Mouse (Mus musculus) left cerebral cortex, adult 2 months (tissue): ENCODE measurements at regions not wholly inside any gene's neighbourhood (a gene's known extent, or its start where the extent isn't known, plus 50 kb on each side); places are given as distances from the start of the nearest gene placed in this dataset.

ENCODE experiments used
- DNase-seq, 2 experiments: peaks; one replicate each; pipeline ENCODE4 v3.0.0; 2021 to 2022; ENCODE audit warnings: low spot score in 2 of 2, mixed read lengths in 1 of 2; ENCODE audit errors: extremely low spot score in 1 of 2
- H3K27ac ChIP-seq: fragments of 200-600 bp; 2 replicates; pipeline ENCODE4 v1.8.1; 2022
- H3K4me3 ChIP-seq: fragments of 200-600 bp; 2 replicates; pipeline ENCODE4 v1.8.1; 2022
- CTCF ChIP-seq: fragments of 200-600 bp; IDR thresholded peaks from 2 replicates; pipeline ENCODE4 v1.8.1; 2022; ENCODE audit warnings: antibody characterized with exemption, mild to moderate bottlenecking, moderate library complexity
- intact Hi-C: fragments of 180-260 bp; cut with DNase I; formaldehyde crosslinking; loops from one replicate; pipeline ENCODE4 v1.15.1; 2025

DNA sequence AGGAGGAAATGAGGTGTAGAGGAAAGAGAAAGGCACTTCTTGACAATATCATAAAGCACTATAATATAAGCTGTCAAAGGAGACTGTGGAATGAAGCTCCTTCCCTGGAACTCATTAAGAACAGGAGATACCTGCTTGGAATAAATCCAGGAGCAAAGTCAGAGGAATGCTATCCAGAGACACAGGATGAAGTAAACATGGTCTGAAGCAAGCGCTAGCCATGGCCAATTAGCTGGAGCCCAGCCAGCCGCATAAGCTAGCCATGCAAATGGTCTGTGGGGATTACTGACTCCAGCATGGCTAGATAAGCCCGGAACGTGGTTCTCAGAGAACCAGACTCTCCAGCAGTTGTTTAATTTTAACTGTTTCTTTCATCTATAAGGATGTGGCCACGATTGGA lies 54.9 kb upstream of the Gpc3 start:
- no peak overlapping the region for H3K4me3 ChIP-seq
- intact Hi-C loops = no loop called here
- TF ChIP-seq CTCF = no peak
- DNase-seq = no peak
- H3K27ac ChIP-seq = no peak overlapping the region

GRCm38 (mm10) chrX:52679045-52679444 lies 65.3 kb upstream of the Gpc3 start:
- intact Hi-C loops = no loop called here
- DNase-seq = peak in 1 of 2 experiments; percentile 8
- TF ChIP-seq CTCF = peak; percentile 39
- Histone ChIP-seq H3K27ac (no peak overlapping the region), H3K4me3 (no peak overlapping the region)

DNA sequence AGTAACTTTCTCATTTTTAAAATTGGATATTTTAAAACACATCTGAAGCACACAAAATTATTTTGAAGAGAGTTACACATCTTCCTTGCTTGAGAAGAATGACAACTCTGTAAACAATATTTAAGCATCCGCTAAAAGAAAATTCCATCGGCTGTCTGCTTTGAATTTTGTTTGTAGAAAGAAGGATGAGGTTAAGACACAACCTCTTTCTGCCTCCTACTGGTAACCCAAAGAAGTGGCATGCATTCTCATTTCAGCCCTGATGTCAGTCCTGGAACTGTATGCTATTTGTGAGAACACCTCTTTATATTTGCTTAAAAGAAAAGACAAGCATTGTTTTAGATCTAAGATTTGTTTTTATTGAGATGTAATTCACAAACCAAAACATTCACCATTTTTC lies 80.6 kb upstream of the Gpc3 start:
- no peak overlapping the region for H3K27ac ChIP-seq
- no peak for DNase-seq
- no peak overlapping the region for H3K4me3 ChIP-seq
- intact Hi-C loops = no loop called here
- peak; percentile 46 for TF ChIP-seq CTCF

DNA sequence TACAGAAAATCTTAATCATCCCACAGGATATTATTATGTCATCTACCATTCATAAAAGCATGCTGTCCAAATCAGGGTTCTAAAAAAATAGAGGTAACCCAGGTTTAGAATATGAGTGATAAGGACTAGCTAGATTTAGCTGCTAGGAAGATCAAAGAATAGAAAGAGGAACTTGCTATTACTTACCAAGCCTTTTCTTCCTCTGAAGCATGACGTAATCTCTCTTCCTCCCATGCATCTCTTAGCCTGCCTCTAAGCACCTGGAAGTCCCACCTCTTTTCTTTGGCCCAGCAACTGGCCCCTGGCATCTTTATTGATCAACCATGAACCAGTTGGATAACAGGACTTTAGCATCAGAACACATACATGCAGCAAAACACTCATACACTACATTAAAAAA lies 85.9 kb upstream of the Gpc3 start:
- Histone ChIP-seq H3K27ac (no peak overlapping the region), H3K4me3 (no peak overlapping the region)
- intact Hi-C loops = no loop called here
- no peak for TF ChIP-seq CTCF
- DNase-seq = no peak

DNA sequence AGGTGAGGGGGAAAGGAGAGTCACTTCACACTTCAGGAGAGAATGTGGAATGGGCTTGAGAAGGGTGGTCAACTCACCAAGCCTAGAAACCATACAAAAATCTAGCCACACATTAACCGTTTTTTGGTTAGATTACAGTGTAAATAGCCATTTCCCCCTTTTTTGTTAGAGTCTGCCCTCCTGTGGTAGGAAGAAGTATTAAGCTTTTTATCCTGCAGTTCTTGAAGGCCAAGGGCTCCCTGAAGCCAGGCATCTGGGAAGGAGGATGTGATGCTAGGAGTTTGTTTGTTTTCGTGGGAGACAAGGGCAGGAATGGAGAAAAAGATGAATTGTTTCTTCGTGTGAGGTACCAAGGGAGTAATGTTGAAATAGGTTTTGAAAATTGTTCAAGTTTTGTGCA lies 73.5 kb upstream of the Ccdc160 start:
- no peak overlapping the region for H3K4me3 ChIP-seq
- TF ChIP-seq CTCF = peak; percentile 58
- intact Hi-C loops = loop anchor here (1.0 kb wide), 1 partner anchor 264 kb away; no protein-coding TSS in a partner anchor

GRCm38 (mm10) chrX:52738116-52738515 lies 52.9 kb upstream of the Ccdc160 start:
- no peak overlapping the region for H3K27ac ChIP-seq
- no peak overlapping the region for H3K4me3 ChIP-seq
- intact Hi-C loops = no loop called here
- DNase-seq = no peak
- TF ChIP-seq CTCF = no peak

More for the DNA sequence above, 73.5 kb upstream of the Ccdc160 start:
- no peak overlapping the region for H3K27ac ChIP-seq
- DNase-seq = no peak
